In the genomic region with DNA sequence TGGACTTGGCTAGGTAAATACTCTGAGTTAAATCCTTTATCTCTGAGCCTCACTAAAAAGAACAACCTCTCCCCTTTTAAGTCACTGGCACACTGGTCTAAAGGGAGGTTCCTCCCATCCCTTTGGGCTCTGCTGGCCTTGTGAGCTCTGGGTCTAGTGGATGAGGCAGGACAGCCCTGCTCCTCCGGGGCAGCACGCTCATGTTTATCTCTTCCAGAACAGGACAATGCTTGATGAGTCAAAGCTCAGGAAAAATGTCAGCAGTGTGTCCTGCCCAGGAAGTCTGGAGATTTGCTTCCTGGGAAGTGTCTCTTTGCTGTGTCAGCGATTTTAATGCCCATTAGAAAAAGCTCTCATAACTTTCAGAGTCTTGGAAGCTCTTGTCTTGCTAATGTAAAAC, we compare ENCODE assay signal across 10 mouse cellular contexts.
A peak's percentile ranks its signal among the peaks of the same experiment; 100 is the strongest.
DNase-seq lines count a peak whose midpoint lies in the region; ATAC-seq and TF ChIP-seq lines count a peak whose summit lies in the region.
"Had no signal": no experiment of that assay in that cellular context is flagged by ENCODE, and none has a peak within 500 bp of the region (broad histone marks: within the 10 kb centered on the region; RNA-seq: fewer than 3 reads in every experiment).

No protein-coding gene starts in this region.

- no peak for TF ChIP-seq POLR2A in CH12.LX (IDR thresholded peaks at IDR 0.05; ENCODE audit: low read depth, low read length)

- H3K27ac ChIP-seq in heart, embryonic 15.5 days, result peak overlapping the region; percentile 76
- no peak overlapping the region for H3K27ac ChIP-seq in CH12.LX (ENCODE audit: insufficient read depth, low read depth)
- peak overlapping the region; percentile 89; the same call in 1 of the 2 replicates for H3K27ac ChIP-seq in embryonic facial prominence, embryonic 12.5 days
- H3K27ac ChIP-seq in liver, postnatal 0 days (ENCODE audit: low read depth), result peak overlapping the region; percentile 66; the same call in 1 of the 2 replicates
- H3K27ac ChIP-seq in forebrain, postnatal 0 days (ENCODE audit: low read depth, low read length), result no peak overlapping the region
- H3K27ac ChIP-seq: forebrain, embryonic 13.5 days had no signal

- H3K36me3 ChIP-seq in heart, embryonic 15.5 days, result peaks cover 27% of the 10 kb centered on the region; the same call in 1 of the 2 replicates
- H3K36me3 ChIP-seq in CH12.LX (replicated peaks in 1 of 2; ENCODE audit: control insufficient read depth in 1 of 2, insufficient read depth in 1 of 2, low read length in 1 of 2), result no peaks in the 10 kb centered on the region
- H3K36me3 ChIP-seq in embryonic facial prominence, embryonic 12.5 days, result peaks cover 15% of the 10 kb centered on the region
- no peaks in the 10 kb centered on the region for H3K36me3 ChIP-seq in liver, postnatal 0 days (replicated peaks; ENCODE audit: insufficient read depth, low read length)
- H3K36me3 ChIP-seq in forebrain, postnatal 0 days (ENCODE audit: insufficient read depth), result no peaks in the 10 kb centered on the region

- dilution Hi-C loops in CH12.LX (cut with MboI; ENCODE audit: extremely low pct_ligation_motif_present, extremely low pct_unique_long_range_greater_than_20kb, low sequenced_read_pairs), result no loop called here

- TF ChIP-seq EP300 in CH12.LX (IDR thresholded peaks at IDR 0.05; ENCODE audit: low read length), result no peak
- peak; percentile 48; the same call in 1 of the 2 replicates for TF ChIP-seq EP300 in liver, postnatal 0 days (IDR thresholded peaks at IDR 0.05; ENCODE audit: low read depth)

- no peak overlapping the region for H3K4me2 ChIP-seq in heart, embryonic 15.5 days
- H3K4me2 ChIP-seq in CH12.LX (ENCODE audit: insufficient read depth, low read depth, poor library complexity, severe bottlenecking), result no peak overlapping the region
- H3K4me2 ChIP-seq in embryonic facial prominence, embryonic 12.5 days (replicated peaks), result no peak overlapping the region
- H3K4me2 ChIP-seq in liver, postnatal 0 days (ENCODE audit: low read depth, low read length), result no peak overlapping the region
- H3K4me2 ChIP-seq in forebrain, postnatal 0 days (ENCODE audit: low read depth), result no peak overlapping the region
- H3K4me2 ChIP-seq: forebrain, embryonic 13.5 days had no signal

- H3K9ac ChIP-seq in heart, embryonic 15.5 days, result no peak overlapping the region
- no peak overlapping the region for H3K9ac ChIP-seq in CH12.LX (ENCODE audit: insufficient read depth, low read depth)
- no peak overlapping the region for H3K9ac ChIP-seq in embryonic facial prominence, embryonic 12.5 days
- H3K9ac ChIP-seq in liver, postnatal 0 days (replicated peaks), result no peak overlapping the region
- no peak overlapping the region for H3K9ac ChIP-seq in forebrain, postnatal 0 days
- H3K9ac ChIP-seq: forebrain, embryonic 13.5 days had no signal

- no peaks in the 10 kb centered on the region for H3K9me3 ChIP-seq in heart, embryonic 15.5 days (replicated peaks)
- no peaks in the 10 kb centered on the region for H3K9me3 ChIP-seq in CH12.LX (replicated peaks; ENCODE audit: low read length)
- no peaks in the 10 kb centered on the region for H3K9me3 ChIP-seq in embryonic facial prominence, embryonic 12.5 days
- H3K9me3 ChIP-seq in liver, postnatal 0 days (ENCODE audit: low read length), result no peaks in the 10 kb centered on the region
- H3K9me3 ChIP-seq in forebrain, postnatal 0 days (ENCODE audit: low read length), result no peaks in the 10 kb centered on the region
- H3K9me3 ChIP-seq: forebrain, embryonic 13.5 days had no signal

- peak; percentile 53; the same call in 1 of the 2 replicates for ATAC-seq in heart, embryonic 15.5 days (replicated peaks; ENCODE audit: insufficient number of reproducible peaks, insufficient read depth, low FRiP score, low read depth)
- no peak for ATAC-seq in embryonic facial prominence, embryonic 12.5 days (ENCODE audit: insufficient number of reproducible peaks, insufficient read depth, low FRiP score, low TSS enrichment)
- ATAC-seq in liver, postnatal 0 days, result peak; percentile 60
- no peak for ATAC-seq in forebrain, postnatal 0 days
- no peak for ATAC-seq in granulocyte monocyte progenitor cell, adult 5-6 weeks (replicated peaks; ENCODE audit: poor library complexity, severe bottlenecking)
- ATAC-seq: forebrain, embryonic 13.5 days had no signal

- TF ChIP-seq RAD21 in CH12.LX (IDR thresholded peaks at IDR 0.05; ENCODE audit: low read depth, low read length), result no peak

- no peaks in the 10 kb centered on the region for H3K27me3 ChIP-seq in heart, embryonic 15.5 days
- no peaks in the 10 kb centered on the region for H3K27me3 ChIP-seq in CH12.LX (replicated peaks)
- H3K27me3 ChIP-seq in embryonic facial prominence, embryonic 12.5 days, result no peaks in the 10 kb centered on the region
- no peaks in the 10 kb centered on the region for H3K27me3 ChIP-seq in liver, postnatal 0 days (ENCODE audit: insufficient read depth, low read length)
- no peaks in the 10 kb centered on the region for H3K27me3 ChIP-seq in forebrain, postnatal 0 days (ENCODE audit: insufficient read depth, low read length)
- H3K27me3 ChIP-seq: forebrain, embryonic 13.5 days had no signal

- intact Hi-C loops in heart, postnatal 10 days (cut with DNase I), result no loop called here

- no peak overlapping the region for H3K4me3 ChIP-seq in heart, embryonic 15.5 days
- H3K4me3 ChIP-seq in CH12.LX (replicated peaks in 1 of 3; ENCODE audit: low read depth in 2 of 3, low read length in 2 of 3, poor library complexity in 1 of 3), result no peak overlapping the region
- H3K4me3 ChIP-seq in embryonic facial prominence, embryonic 12.5 days, result no peak overlapping the region
- no peak overlapping the region for H3K4me3 ChIP-seq in liver, postnatal 0 days (ENCODE audit: low read depth, low read length)
- H3K4me3 ChIP-seq in forebrain, postnatal 0 days (ENCODE audit: low read depth, low read length), result no peak overlapping the region
- H3K4me3 ChIP-seq: forebrain, embryonic 13.5 days had no signal

- WGBS in heart, embryonic 15.5 days, result 27% methylated on average over 3 of the region's 3 CpGs
- WGBS in embryonic facial prominence, embryonic 12.5 days, result 47% methylated on average over 3 of the region's 3 CpGs
- 44% methylated on average over 3 of the region's 3 CpGs for WGBS in liver, postnatal 0 days (ENCODE audit: insufficient replicate concordance)
- WGBS in forebrain, postnatal 0 days, result 67% methylated on average over 3 of the region's 3 CpGs

- TF ChIP-seq CTCF in CH12.LX (conservative IDR thresholded peaks at IDR 0.05 in 1 of 2, IDR thresholded peaks at IDR 0.05 in 1 of 2; ENCODE audit: low read depth in 2 of 2, low read length in 2 of 2), result no peak
- TF ChIP-seq CTCF in liver, postnatal 0 days (IDR thresholded peaks at IDR 0.05; ENCODE audit: low read depth), result no peak
- TF ChIP-seq CTCF in forebrain, postnatal 0 days (IDR thresholded peaks at IDR 0.05; ENCODE audit: low read depth), result no peak

- no peak for DNase-seq in heart, postnatal 10 days
- DNase-seq in CH12.LX (ENCODE audit: extremely low read depth), result no peak
- DNase-seq in liver, postnatal 0 days, result no peak
- DNase-seq in natural killer cell, adult 2 months (ENCODE audit: low spot score in 2 of 2), result no peak
- DNase-seq in forebrain, postnatal 0 days, result no peak
- DNase-seq: cerebellum, adult 11 months had no signal

- peaks cover 29% of the 10 kb centered on the region for H3K4me1 ChIP-seq in heart, embryonic 15.5 days (replicated peaks)
- H3K4me1 ChIP-seq in CH12.LX (ENCODE audit: control insufficient read depth in 1 of 2, insufficient read depth in 2 of 2), result no peaks in the 10 kb centered on the region
- H3K4me1 ChIP-seq in embryonic facial prominence, embryonic 12.5 days, result peaks cover 39% of the 10 kb centered on the region
- peaks cover 3% of the 10 kb centered on the region; the same call in 1 of the 2 replicates for H3K4me1 ChIP-seq in liver, postnatal 0 days (ENCODE audit: insufficient read depth)
- H3K4me1 ChIP-seq in forebrain, postnatal 0 days (ENCODE audit: insufficient read depth), result no peaks in the 10 kb centered on the region

- H3K79me2 ChIP-seq in CH12.LX (replicated peaks; ENCODE audit: control insufficient read depth, extremely low read depth, insufficient read depth, poor library complexity, severe bottlenecking), result no peaks in the 10 kb centered on the region

- in situ Hi-C loops in CH12.LX (cut with MboI; ENCODE audit: low pct_ligation_motif_present, low pct_unique_long_range_greater_than_20kb, low sequenced_read_pairs), result no loop called here

TF ChIP-seq in CH12.LX, 34 proteins besides CTCF, POLR2A, EP300 and RAD21:
- TF ChIP-seq ETS1 (conservative IDR thresholded peaks at IDR 0.05; ENCODE audit: low read depth, low read length), result no peak
- peak; percentile 77 for TF ChIP-seq MAFK (IDR thresholded peaks at IDR 0.05; ENCODE audit: insufficient replicate concordance, low read length)
TF ChIP-seq in CH12.LX: peak in this region for 1.

Comparison
In these comparisons a context has a peak if more than half of its experiments do, and no peak if none do; other contexts are left out.
1. ATAC-seq: peak in heart, embryonic 15.5 days (single experiment) and liver, postnatal 0 days (single experiment); none in embryonic facial prominence, embryonic 12.5 days (single experiment), forebrain, postnatal 0 days (single experiment) and granulocyte monocyte progenitor cell, adult 5-6 weeks (single experiment).
2. H3K27ac ChIP-seq: peak in heart, embryonic 15.5 days (single experiment), embryonic facial prominence, embryonic 12.5 days (single experiment) and liver, postnatal 0 days (single experiment); none in CH12.LX (single experiment) and forebrain, postnatal 0 days (single experiment).